Mouse (Mus musculus): ENCODE measurements around the gene Zfp94. TPM values are rescaled to one million over a fixed set of nuclear protein-coding genes. Genes with fewer than 3 reads are reported as not detected.
"Not testable (repeated sequence)": the region's sequence is repeated elsewhere in the genome, so short reads cannot be mapped to it uniquely, and the experiment has no call there.

Gene Zfp94
- polyA plus RNA-seq, 1 experiment from 2014 or later, result 24.2 TPM

- Histone ChIP-seq H3K4me1 (ENCODE audit: control insufficient read depth, insufficient read depth, low read length) (no peaks in the 10 kb centered on the region), H3K9ac (replicated peaks; ENCODE audit: low read depth, low read length) (no peak overlapping the region), H3K36me3 (ENCODE audit: control insufficient read depth, insufficient read depth, low read length) (peaks cover 36% of the 10 kb centered on the region), H3K4me3 (ENCODE audit: low read depth, low read length) (no peak overlapping the region), H3K4me2 (ENCODE audit: low read depth, low read length) (no peak overlapping the region), H3K9me3 (ENCODE audit: control insufficient read depth, low read length) (no peaks in the 10 kb centered on the region), H3K27me3 (ENCODE audit: control insufficient read depth, insufficient read depth, low read length) (no peaks in the 10 kb centered on the region), H3K27ac (ENCODE audit: low read depth, low read length) (no peak overlapping the region)
- no peak for ATAC-seq (ENCODE audit: low read depth)
- 90% methylated on average over 6 of the region's 6 CpGs for WGBS
Measured at GRCm38 (mm10) chr7:24288512-24288911, 28.0 kb downstream of the Zfp94 start.

- Histone ChIP-seq H3K36me3 (ENCODE audit: control insufficient read depth, insufficient read depth, low read length) (peaks cover 33% of the 10 kb centered on the region), H3K27ac (ENCODE audit: low read depth, low read length) (no peak overlapping the region), H3K4me3 (ENCODE audit: low read depth, low read length) (no peak overlapping the region), H3K4me1 (ENCODE audit: control insufficient read depth, insufficient read depth, low read length) (no peaks in the 10 kb centered on the region), H3K9ac (replicated peaks; ENCODE audit: low read depth, low read length) (no peak overlapping the region), H3K9me3 (ENCODE audit: control insufficient read depth, low read length) (no peaks in the 10 kb centered on the region), H3K27me3 (ENCODE audit: control insufficient read depth, insufficient read depth, low read length) (no peaks in the 10 kb centered on the region), H3K4me2 (ENCODE audit: low read depth, low read length) (no peak overlapping the region)
- ATAC-seq (ENCODE audit: low read depth), result no peak
- 89% methylated on average over 5 of the region's 5 CpGs for WGBS
Measured at GRCm38 (mm10) chr7:24287670-24288069, 28.8 kb downstream of the Zfp94 start.

DNA sequence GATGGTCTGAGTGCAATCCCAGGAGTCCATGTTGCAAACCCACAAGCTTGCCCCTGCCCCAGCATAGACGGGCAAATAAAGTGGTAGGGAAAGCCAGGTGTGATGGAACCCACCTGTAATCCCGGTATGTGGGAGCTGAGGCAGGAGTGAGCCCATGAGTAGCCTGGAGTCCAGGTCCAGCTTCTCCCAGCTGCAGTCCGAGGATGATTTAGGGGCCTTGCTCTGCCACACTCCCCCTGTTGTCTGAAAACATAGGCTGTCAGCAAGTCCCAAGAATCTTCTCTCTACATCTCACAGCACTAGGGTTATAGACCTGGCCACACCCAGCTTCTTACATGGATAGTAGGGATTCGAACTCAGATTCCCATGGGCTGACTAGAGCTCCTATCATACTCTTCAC, 29.6 kb downstream of the Zfp94 start:
- H3K36me3 ChIP-seq (ENCODE audit: control insufficient read depth, insufficient read depth, low read length), result peaks cover 26% of the 10 kb centered on the region
- no peak for ATAC-seq (ENCODE audit: low read depth)
- WGBS, result 80% methylated on average over 4 of the region's 4 CpGs

GRCm38 (mm10) chr7:24286090-24286489, 30.4 kb downstream of the Zfp94 start:
- Histone ChIP-seq H3K4me2 (ENCODE audit: low read depth, low read length) (no peak overlapping the region), H3K4me1 (ENCODE audit: control insufficient read depth, insufficient read depth, low read length) (no peaks in the 10 kb centered on the region), H3K27me3 (ENCODE audit: control insufficient read depth, insufficient read depth, low read length) (no peaks in the 10 kb centered on the region), H3K36me3 (ENCODE audit: control insufficient read depth, insufficient read depth, low read length) (peaks cover 17% of the 10 kb centered on the region), H3K27ac (ENCODE audit: low read depth, low read length) (no peak overlapping the region), H3K4me3 (ENCODE audit: low read depth, low read length) (no peak overlapping the region), H3K9ac (replicated peaks; ENCODE audit: low read depth, low read length) (no peak overlapping the region), H3K9me3 (ENCODE audit: control insufficient read depth, low read length) (no peaks in the 10 kb centered on the region)
- ATAC-seq (ENCODE audit: low read depth), result no peak
- 54% methylated on average over 4 of the region's 4 CpGs for WGBS

More for the DNA sequence above, 29.6 kb downstream of the Zfp94 start:
- H3K4me1 ChIP-seq (ENCODE audit: control insufficient read depth, insufficient read depth, low read length), result no peaks in the 10 kb centered on the region
- H3K9me3 ChIP-seq (ENCODE audit: control insufficient read depth, low read length), result no peaks in the 10 kb centered on the region
- H3K4me2 ChIP-seq (ENCODE audit: low read depth, low read length), result no peak overlapping the region
- H3K9ac ChIP-seq (replicated peaks; ENCODE audit: low read depth, low read length), result no peak overlapping the region
- H3K27ac ChIP-seq (ENCODE audit: low read depth, low read length), result no peak overlapping the region
- H3K4me3 ChIP-seq (ENCODE audit: low read depth, low read length), result no peak overlapping the region
- H3K27me3 ChIP-seq (ENCODE audit: control insufficient read depth, insufficient read depth, low read length), result no peaks in the 10 kb centered on the region

- H3K4me1 ChIP-seq (ENCODE audit: control insufficient read depth, insufficient read depth, low read length), result no peaks in the 10 kb centered on the region
- no peak overlapping the region for H3K9ac ChIP-seq (replicated peaks; ENCODE audit: low read depth, low read length)
- H3K9me3 ChIP-seq (ENCODE audit: control insufficient read depth, low read length), result no peaks in the 10 kb centered on the region
- H3K36me3 ChIP-seq (ENCODE audit: control insufficient read depth, insufficient read depth, low read length), result no peaks in the 10 kb centered on the region
- no peaks in the 10 kb centered on the region for H3K27me3 ChIP-seq (ENCODE audit: control insufficient read depth, insufficient read depth, low read length)
- ATAC-seq (ENCODE audit: low read depth), result no peak
- no peak overlapping the region for H3K27ac ChIP-seq (ENCODE audit: low read depth, low read length)
- WGBS, result 73% methylated on average over 4 of the region's 4 CpGs
- H3K4me2 ChIP-seq (ENCODE audit: low read depth, low read length), result no peak overlapping the region
- no peak overlapping the region for H3K4me3 ChIP-seq (ENCODE audit: low read depth, low read length)
Measured at GRCm38 (mm10) chr7:24280858-24281145, 35.7 kb downstream of the Zfp94 start.

- no peaks in the 10 kb centered on the region for H3K4me1 ChIP-seq (ENCODE audit: control insufficient read depth, insufficient read depth, low read length)
- no peaks in the 10 kb centered on the region for H3K27me3 ChIP-seq (ENCODE audit: control insufficient read depth, insufficient read depth, low read length)
- H3K9me3 ChIP-seq (ENCODE audit: control insufficient read depth, low read length), result no peaks in the 10 kb centered on the region
- ATAC-seq (ENCODE audit: low read depth), result no peak
- no peak overlapping the region for H3K27ac ChIP-seq (ENCODE audit: low read depth, low read length)
- H3K36me3 ChIP-seq (ENCODE audit: control insufficient read depth, insufficient read depth, low read length), result no peaks in the 10 kb centered on the region; the same call in 1 of the 2 replicates
- H3K4me3 ChIP-seq (ENCODE audit: low read depth, low read length), result no peak overlapping the region
- 60% methylated on average over 10 of the region's 10 CpGs for WGBS
- H3K9ac ChIP-seq (replicated peaks; ENCODE audit: low read depth, low read length), result no peak overlapping the region
- no peak overlapping the region for H3K4me2 ChIP-seq (ENCODE audit: low read depth, low read length)
Measured at GRCm38 (mm10) chr7:24280031-24280857, 36.2 kb downstream of the Zfp94 start.

DNA sequence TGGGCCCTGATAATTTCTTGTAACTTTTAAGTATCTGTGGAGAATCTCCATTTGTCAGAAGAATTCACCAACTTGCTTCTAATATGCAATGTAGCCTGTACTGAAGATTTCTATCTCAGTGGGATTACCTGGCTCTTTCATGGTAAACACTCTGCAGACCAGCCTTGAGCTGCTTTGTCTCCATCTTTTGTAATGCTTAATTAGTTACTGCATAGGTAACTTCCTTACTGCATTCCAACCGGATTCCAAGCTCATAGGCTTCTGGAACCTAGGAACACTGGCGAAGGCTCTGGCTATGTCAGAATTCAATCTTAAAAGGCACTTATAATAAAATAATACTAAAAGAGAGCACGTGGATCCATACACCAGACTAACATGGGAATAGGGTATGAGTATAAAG, 37.7 kb downstream of the Zfp94 start:
- not testable (repeated sequence) for H3K9ac ChIP-seq (replicated peaks; ENCODE audit: low read depth, low read length)
- 85% methylated on average over 3 of the region's 3 CpGs for WGBS

DNA sequence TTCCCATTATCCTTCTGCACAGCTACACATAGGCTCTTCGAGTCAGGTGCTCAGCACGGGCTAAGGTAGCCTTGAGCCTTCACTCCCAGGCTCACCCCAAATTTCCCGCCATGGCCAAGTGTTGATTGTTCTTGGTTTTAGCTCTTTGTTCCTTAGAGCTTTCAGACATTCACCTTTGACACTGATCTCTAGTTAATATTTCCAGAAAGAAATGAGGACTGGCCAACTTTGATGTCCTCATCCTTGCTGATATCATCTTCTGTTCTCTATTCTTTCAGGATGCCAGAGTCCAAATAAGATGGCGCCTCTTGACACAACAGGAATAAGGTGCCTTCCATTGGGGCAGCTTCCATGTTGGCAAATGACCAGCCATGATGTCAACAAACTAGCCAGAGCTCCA, 42.0 kb downstream of the Zfp94 start:
- H3K9me3 ChIP-seq (ENCODE audit: control insufficient read depth, low read length), result no peaks in the 10 kb centered on the region
- no peak overlapping the region for H3K4me3 ChIP-seq (ENCODE audit: low read depth, low read length)
- no peak overlapping the region for H3K4me2 ChIP-seq (ENCODE audit: low read depth, low read length)
- no peak overlapping the region for H3K27ac ChIP-seq (ENCODE audit: low read depth, low read length)
- H3K27me3 ChIP-seq (ENCODE audit: control insufficient read depth, insufficient read depth, low read length), result no peaks in the 10 kb centered on the region
- no peak overlapping the region for H3K9ac ChIP-seq (replicated peaks; ENCODE audit: low read depth, low read length)
- H3K36me3 ChIP-seq (ENCODE audit: control insufficient read depth, insufficient read depth, low read length), result peaks cover 13% of the 10 kb centered on the region; the same call in 1 of the 2 replicates
- no peak for ATAC-seq (ENCODE audit: low read depth)
- 94% methylated on average over 4 of the region's 4 CpGs for WGBS
- H3K4me1 ChIP-seq (ENCODE audit: control insufficient read depth, insufficient read depth, low read length), result no peaks in the 10 kb centered on the region

More for the DNA sequence above, 37.7 kb downstream of the Zfp94 start:
- H3K36me3 ChIP-seq (ENCODE audit: control insufficient read depth, insufficient read depth, low read length), result peaks cover 13% of the 10 kb centered on the region; the same call in 1 of the 2 replicates
- not testable (repeated sequence) for H3K4me3 ChIP-seq (ENCODE audit: low read depth, low read length); ATAC-seq (ENCODE audit: low read depth); H3K9me3 ChIP-seq (ENCODE audit: control insufficient read depth, low read length); H3K27me3 ChIP-seq (ENCODE audit: control insufficient read depth, insufficient read depth, low read length); H3K4me2 ChIP-seq (ENCODE audit: low read depth, low read length); H3K4me1 ChIP-seq (ENCODE audit: control insufficient read depth, insufficient read depth, low read length); H3K27ac ChIP-seq (ENCODE audit: low read depth, low read length)

DNA sequence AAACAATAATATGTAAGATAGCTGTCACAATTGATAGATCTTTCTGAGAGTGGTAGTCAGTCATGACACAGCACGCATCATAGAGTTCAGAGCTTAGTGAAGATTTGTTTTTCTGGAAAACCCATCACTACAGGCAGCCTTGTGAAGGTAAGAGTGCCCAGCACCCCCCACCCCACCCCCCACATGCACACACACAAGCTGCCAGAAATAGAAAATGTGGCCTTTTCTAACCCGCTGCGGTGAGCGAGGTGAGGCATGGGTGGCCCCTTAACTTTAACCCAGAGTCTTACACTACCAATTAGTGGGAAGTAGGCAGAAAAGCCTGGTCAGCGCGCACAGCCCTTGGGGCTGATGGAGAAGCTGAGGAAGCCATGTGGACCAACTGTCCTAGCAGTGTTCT, 45.3 kb downstream of the Zfp94 start:
- H3K4me2 ChIP-seq (ENCODE audit: low read depth, low read length), result no peak overlapping the region

More for the DNA sequence above, 45.3 kb downstream of the Zfp94 start:
- Histone ChIP-seq H3K27me3 (ENCODE audit: control insufficient read depth, insufficient read depth, low read length) (no peaks in the 10 kb centered on the region), H3K27ac (ENCODE audit: low read depth, low read length) (no peak overlapping the region), H3K9ac (replicated peaks; ENCODE audit: low read depth, low read length) (no peak overlapping the region), H3K36me3 (ENCODE audit: control insufficient read depth, insufficient read depth, low read length) (peaks cover 13% of the 10 kb centered on the region; the same call in 1 of the 2 replicates), H3K4me3 (ENCODE audit: low read depth, low read length) (no peak overlapping the region), H3K9me3 (ENCODE audit: control insufficient read depth, low read length) (no peaks in the 10 kb centered on the region), H3K4me1 (ENCODE audit: control insufficient read depth, insufficient read depth, low read length) (no peaks in the 10 kb centered on the region)
- 96% methylated on average over 6 of the region's 6 CpGs for WGBS
- ATAC-seq (ENCODE audit: low read depth), result no peak
